Mouse (Mus musculus) CD4-positive naive resting alpha-beta T cell, adult 57 days (primary cell): ENCODE data around the gene Ank3. TPM values are rescaled to one million over a fixed set of nuclear protein-coding genes. Genes with fewer than 3 reads are reported as not detected.

ENCODE experiments used
- total RNA-seq: library from RNA; stranded (reverse); gene quantifications from one replicate; pipeline ENCODE4 v1.2.4, GENCODE M21; 2023

The Ank3 gene
- total RNA-seq: 0.15 TPM

GRCm38 (mm10) chr10:69398763-69399590 lies at the start of gene Ank3:
Ank3 (plus strand) TSS chr10:69398773.

GRCm38 (mm10) chr10:69352212-69353085 lies 46.1 kb upstream of the Ank3 start, which contains the start of gene Cdk1:
Cdk1 (minus strand) TSS chr10:69352938.

Other genes with a start within 250 kb of the Ank3 start
- gene Rhobtb1, start 247.3 kb upstream of the Ank3 start, total RNA-seq: 2.3 TPM
- not detected for gene A930033H14Rik, start 185.7 kb upstream of the Ank3 start, total RNA-seq
- gene Cdk1, start 45.8 kb upstream of the Ank3 start, total RNA-seq: 2.4 TPM